Mouse (Mus musculus): ENCODE results near the gene Ccdc149. TPM values are rescaled to one million over a fixed set of nuclear protein-coding genes. Genes with fewer than 3 reads are reported as not detected.

Ccdc149 gene
- polyA plus RNA-seq, 1 experiment from 2014 or later = 3.2 TPM

GRCm38 (mm10) chr5:52431276-52431844 is 40.0 kb downstream of the Ccdc149 start:
- no peak overlapping the region for H3K27ac ChIP-seq (ENCODE audit: low read depth, low read length)
- H3K9me3 ChIP-seq (ENCODE audit: control insufficient read depth, low read length) = no peaks in the 10 kb centered on the region
- ATAC-seq (replicated peaks; ENCODE audit: low FRiP score) (no peak), DNase-seq (ENCODE audit: low spot score) (no peak)
- H3K27me3 ChIP-seq (ENCODE audit: control insufficient read depth, insufficient read depth, low read length) = no peaks in the 10 kb centered on the region
- no peak overlapping the region for H3K4me3 ChIP-seq (ENCODE audit: low read depth, low read length)
- H3K36me3 ChIP-seq (ENCODE audit: control insufficient read depth, insufficient read depth, low read length) = no peaks in the 10 kb centered on the region
- H3K4me2 ChIP-seq (ENCODE audit: low read depth, low read length, severe bottlenecking) = no peak overlapping the region
- no peak overlapping the region for H3K9ac ChIP-seq (ENCODE audit: low read length)
- 82% methylated on average over 8 of the region's 8 CpGs for WGBS
- H3K4me1 ChIP-seq (replicated peaks; ENCODE audit: control insufficient read depth, insufficient read depth, low read length) = no peaks in the 10 kb centered on the region

GRCm38 (mm10) chr5:52429731-52430480 is 41.4 kb downstream of the Ccdc149 start:
- no peak overlapping the region for H3K27ac ChIP-seq (ENCODE audit: low read depth, low read length)
- no peak for ATAC-seq (replicated peaks; ENCODE audit: low FRiP score)
- H3K9me3 ChIP-seq (ENCODE audit: control insufficient read depth, low read length) = no peaks in the 10 kb centered on the region
- no peaks in the 10 kb centered on the region for H3K27me3 ChIP-seq (ENCODE audit: control insufficient read depth, insufficient read depth, low read length)
- H3K4me2 ChIP-seq (ENCODE audit: low read depth, low read length, severe bottlenecking) = no peak overlapping the region
- H3K4me3 ChIP-seq (ENCODE audit: low read depth, low read length) = no peak overlapping the region
- no peaks in the 10 kb centered on the region for H3K36me3 ChIP-seq (ENCODE audit: control insufficient read depth, insufficient read depth, low read length)
- no peak overlapping the region for H3K9ac ChIP-seq (ENCODE audit: low read length)
- H3K4me1 ChIP-seq (replicated peaks; ENCODE audit: control insufficient read depth, insufficient read depth, low read length) = no peaks in the 10 kb centered on the region
- DNase-seq (ENCODE audit: low spot score) = no peak
- 78% methylated on average over 14 of the region's 14 CpGs for WGBS

GRCm38 (mm10) chr5:52428613-52429012 is 42.7 kb downstream of the Ccdc149 start:
- no peaks in the 10 kb centered on the region for H3K27me3 ChIP-seq (ENCODE audit: control insufficient read depth, insufficient read depth, low read length)
- no peaks in the 10 kb centered on the region for H3K36me3 ChIP-seq (ENCODE audit: control insufficient read depth, insufficient read depth, low read length)
- no peak overlapping the region for H3K4me2 ChIP-seq (ENCODE audit: low read depth, low read length, severe bottlenecking)
- no peaks in the 10 kb centered on the region for H3K9me3 ChIP-seq (ENCODE audit: control insufficient read depth, low read length)
- 0 out of 2 replicates have a peak, but pooled peaks have one; percentile 53 for ATAC-seq (replicated peaks; ENCODE audit: low FRiP score)
- no peaks in the 10 kb centered on the region for H3K4me1 ChIP-seq (replicated peaks; ENCODE audit: control insufficient read depth, insufficient read depth, low read length)
- H3K9ac ChIP-seq (ENCODE audit: low read length) = no peak overlapping the region
- no peak overlapping the region for H3K4me3 ChIP-seq (ENCODE audit: low read depth, low read length)
- no peak for DNase-seq (ENCODE audit: low spot score)
- H3K27ac ChIP-seq (ENCODE audit: low read depth, low read length) = no peak overlapping the region
- 34% methylated on average over 4 of the region's 4 CpGs for WGBS

DNA sequence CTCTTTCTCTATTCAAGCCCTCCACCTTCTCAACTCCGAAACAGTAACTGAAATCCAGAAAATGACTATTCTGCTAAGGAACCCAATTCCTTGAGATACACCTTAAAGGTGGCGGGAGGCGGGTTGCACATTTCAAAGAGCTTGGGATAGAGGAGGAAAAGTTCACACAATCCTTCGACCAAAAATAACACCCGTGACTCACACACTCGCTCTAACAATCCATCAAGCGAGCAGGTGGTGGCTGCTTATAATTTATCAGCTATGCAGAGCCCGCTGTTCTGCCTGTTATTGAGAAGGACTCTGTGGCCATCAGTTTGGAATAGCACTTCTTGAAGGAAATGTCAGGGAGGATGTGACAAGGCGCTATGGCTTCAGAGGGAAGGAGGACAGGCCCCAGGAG is 45.5 kb downstream of the Ccdc149 start:
- no peaks in the 10 kb centered on the region for H3K9me3 ChIP-seq (ENCODE audit: control insufficient read depth, low read length)
- no peaks in the 10 kb centered on the region for H3K36me3 ChIP-seq (ENCODE audit: control insufficient read depth, insufficient read depth, low read length)
- H3K27ac ChIP-seq (ENCODE audit: low read depth, low read length) = no peak overlapping the region
- H3K4me1 ChIP-seq (replicated peaks; ENCODE audit: control insufficient read depth, insufficient read depth, low read length) = no peaks in the 10 kb centered on the region
- 90% methylated on average over 9 of the region's 9 CpGs for WGBS
- DNase-seq (ENCODE audit: low spot score) (no peak), ATAC-seq (replicated peaks; ENCODE audit: low FRiP score) (no peak)
- no peak overlapping the region for H3K9ac ChIP-seq (ENCODE audit: low read length)
- no peak overlapping the region for H3K4me3 ChIP-seq (ENCODE audit: low read depth, low read length)
- H3K4me2 ChIP-seq (ENCODE audit: low read depth, low read length, severe bottlenecking) = no peak overlapping the region
- H3K27me3 ChIP-seq (ENCODE audit: control insufficient read depth, insufficient read depth, low read length) = no peaks in the 10 kb centered on the region

- H3K27me3 ChIP-seq (ENCODE audit: control insufficient read depth, insufficient read depth, low read length) = no peaks in the 10 kb centered on the region
- no peak overlapping the region for H3K9ac ChIP-seq (ENCODE audit: low read length)
- no peak for DNase-seq (ENCODE audit: low spot score)
- no peaks in the 10 kb centered on the region for H3K4me1 ChIP-seq (replicated peaks; ENCODE audit: control insufficient read depth, insufficient read depth, low read length)
- H3K27ac ChIP-seq (ENCODE audit: low read depth, low read length) = no peak overlapping the region
- H3K4me2 ChIP-seq (ENCODE audit: low read depth, low read length, severe bottlenecking) = no peak overlapping the region
- no peak for ATAC-seq (replicated peaks; ENCODE audit: low FRiP score)
- no peaks in the 10 kb centered on the region for H3K9me3 ChIP-seq (ENCODE audit: control insufficient read depth, low read length)
- WGBS = 78% methylated on average over 3 of the region's 3 CpGs
- H3K36me3 ChIP-seq (ENCODE audit: control insufficient read depth, insufficient read depth, low read length) = no peaks in the 10 kb centered on the region
- no peak overlapping the region for H3K4me3 ChIP-seq (ENCODE audit: low read depth, low read length)
Measured at GRCm38 (mm10) chr5:52423893-52424292, 47.4 kb downstream of the Ccdc149 start.

DNA sequence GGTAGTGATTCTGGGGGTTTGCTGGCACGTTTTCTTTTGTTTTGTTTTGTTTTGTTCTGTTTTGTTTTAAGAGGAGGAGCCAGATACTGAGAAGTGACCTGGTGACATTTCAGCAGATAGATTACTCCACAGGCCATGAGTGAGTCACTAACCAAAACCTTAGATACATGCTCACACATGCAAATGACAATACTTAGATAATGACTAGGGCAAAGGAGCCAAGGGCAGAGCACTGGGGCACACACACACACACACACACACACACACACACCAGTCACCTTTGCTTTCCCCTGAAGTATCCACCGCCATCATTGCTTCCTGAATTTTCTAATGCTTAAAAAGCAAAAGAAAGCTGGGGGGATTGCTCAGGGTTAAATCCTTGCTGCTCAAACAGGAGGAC is 54.8 kb downstream of the Ccdc149 start:
- H3K27me3 ChIP-seq (ENCODE audit: control insufficient read depth, insufficient read depth, low read length) = no peaks in the 10 kb centered on the region
- 64% methylated on average over 2 of the region's 2 CpGs for WGBS
- no peak for ATAC-seq (replicated peaks; ENCODE audit: low FRiP score)

GRCm38 (mm10) chr5:52415917-52416316 is 55.4 kb downstream of the Ccdc149 start:
- no peak overlapping the region for H3K4me3 ChIP-seq (ENCODE audit: low read depth, low read length)
- no peak overlapping the region for H3K9ac ChIP-seq (ENCODE audit: low read length)
- H3K36me3 ChIP-seq (ENCODE audit: control insufficient read depth, insufficient read depth, low read length) = no peaks in the 10 kb centered on the region
- H3K27me3 ChIP-seq (ENCODE audit: control insufficient read depth, insufficient read depth, low read length) = no peaks in the 10 kb centered on the region
- ATAC-seq (replicated peaks; ENCODE audit: low FRiP score) (no peak), DNase-seq (ENCODE audit: low spot score) (no peak)
- H3K27ac ChIP-seq (ENCODE audit: low read depth, low read length) = no peak overlapping the region
- H3K4me1 ChIP-seq (replicated peaks; ENCODE audit: control insufficient read depth, insufficient read depth, low read length) = no peaks in the 10 kb centered on the region
- WGBS = 89% methylated on average over 6 of the region's 6 CpGs
- no peak overlapping the region for H3K4me2 ChIP-seq (ENCODE audit: low read depth, low read length, severe bottlenecking)
- H3K9me3 ChIP-seq (ENCODE audit: control insufficient read depth, low read length) = no peaks in the 10 kb centered on the region

More for the DNA sequence above, 54.8 kb downstream of the Ccdc149 start:
- Histone ChIP-seq H3K4me2 (ENCODE audit: low read depth, low read length, severe bottlenecking) (no peak overlapping the region), H3K36me3 (ENCODE audit: control insufficient read depth, insufficient read depth, low read length) (no peaks in the 10 kb centered on the region), H3K9ac (ENCODE audit: low read length) (no peak overlapping the region), H3K27ac (ENCODE audit: low read depth, low read length) (no peak overlapping the region), H3K4me1 (replicated peaks; ENCODE audit: control insufficient read depth, insufficient read depth, low read length) (no peaks in the 10 kb centered on the region), H3K9me3 (ENCODE audit: control insufficient read depth, low read length) (no peaks in the 10 kb centered on the region), H3K4me3 (ENCODE audit: low read depth, low read length) (no peak overlapping the region)
- DNase-seq (ENCODE audit: low spot score) = no peak

- Histone ChIP-seq H3K36me3 (ENCODE audit: control insufficient read depth, insufficient read depth, low read length) (no peaks in the 10 kb centered on the region), H3K4me3 (ENCODE audit: low read depth, low read length) (no peak overlapping the region), H3K9me3 (ENCODE audit: control insufficient read depth, low read length) (no peaks in the 10 kb centered on the region), H3K4me1 (replicated peaks; ENCODE audit: control insufficient read depth, insufficient read depth, low read length) (no peaks in the 10 kb centered on the region), H3K27ac (ENCODE audit: low read depth, low read length) (no peak overlapping the region), H3K9ac (ENCODE audit: low read length) (no peak overlapping the region), H3K27me3 (ENCODE audit: control insufficient read depth, insufficient read depth, low read length) (no peaks in the 10 kb centered on the region), H3K4me2 (ENCODE audit: low read depth, low read length, severe bottlenecking) (no peak overlapping the region)
- ATAC-seq (replicated peaks; ENCODE audit: low FRiP score) (no peak), DNase-seq (ENCODE audit: low spot score) (no peak)
- 83% methylated on average over 1 of the region's 1 CpGs for WGBS
Measured at GRCm38 (mm10) chr5:52415193-52415592, 56.1 kb downstream of the Ccdc149 start.

GRCm38 (mm10) chr5:52411567-52411966 is 59.8 kb downstream of the Ccdc149 start:
- DNase-seq (ENCODE audit: low spot score) (peak; percentile 59), ATAC-seq (replicated peaks; ENCODE audit: low FRiP score) (no peak)
- H3K9ac ChIP-seq (ENCODE audit: low read length) = no peak overlapping the region
- no peak overlapping the region for H3K27ac ChIP-seq (ENCODE audit: low read depth, low read length)
- 58% methylated on average over 3 of the region's 3 CpGs for WGBS
- no peaks in the 10 kb centered on the region for H3K36me3 ChIP-seq (ENCODE audit: control insufficient read depth, insufficient read depth, low read length)
- no peak overlapping the region for H3K4me3 ChIP-seq (ENCODE audit: low read depth, low read length)
- H3K9me3 ChIP-seq (ENCODE audit: control insufficient read depth, low read length) = no peaks in the 10 kb centered on the region; the same call in 1 of the 2 replicates
- no peaks in the 10 kb centered on the region for H3K27me3 ChIP-seq (ENCODE audit: control insufficient read depth, insufficient read depth, low read length)
- no peaks in the 10 kb centered on the region for H3K4me1 ChIP-seq (replicated peaks; ENCODE audit: control insufficient read depth, insufficient read depth, low read length)
- no peak overlapping the region for H3K4me2 ChIP-seq (ENCODE audit: low read depth, low read length, severe bottlenecking)
